Mouse (Mus musculus) common myeloid progenitor, adult 5-6 weeks (primary cell): ENCODE measurements around the gene Ip6k3. TPM values are rescaled to one million over a fixed set of nuclear protein-coding genes. Genes with fewer than 3 reads are reported as not detected.
A peak's percentile ranks its signal among the peaks of the same experiment; 100 is the strongest.

Source experiments
- ATAC-seq: replicated peaks from 2 replicates; pipeline ENCODE4 v1.8.0; 2016; ENCODE audit warnings: low read depth, mild to moderate bottlenecking, moderate TSS enrichment, inconsistent platforms; ENCODE audit not compliant: poor library complexity, severe bottlenecking
- total RNA-seq: library from RNA; stranded (forward); fragments of 200-1000, 187-1606 nt; gene quantifications from 2 replicates; pipeline ENCODE4 v1.2.3, GENCODE M21; 2017

The Ip6k3 gene
- total RNA-seq, result not detected in 2 replicates

DNA sequence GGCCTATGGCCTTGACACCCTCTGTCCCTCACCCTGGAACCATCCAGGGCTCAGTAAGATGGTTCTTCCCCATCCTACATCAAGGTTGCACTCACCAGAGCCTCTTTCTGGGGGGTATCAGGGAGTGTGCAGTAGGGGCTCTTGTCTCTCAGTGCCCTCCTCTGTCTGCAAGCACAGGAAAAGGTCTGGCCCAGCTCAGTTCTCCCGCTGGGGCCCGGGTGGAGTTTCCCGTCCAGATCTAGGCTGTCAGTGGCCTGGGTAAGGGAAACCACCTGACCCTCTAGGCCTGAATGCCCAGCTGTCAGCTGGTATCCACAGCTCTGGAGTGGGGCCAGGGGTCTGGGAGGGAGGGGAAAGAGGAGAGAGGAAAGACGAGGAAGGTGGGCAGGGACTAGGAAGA, at the start of gene Ip6k3:
Gene Ip6k3 (minus strand): TSS at position 251 of the 400 bp plus-strand sequence.
- ATAC-seq, result no peak

DNA sequence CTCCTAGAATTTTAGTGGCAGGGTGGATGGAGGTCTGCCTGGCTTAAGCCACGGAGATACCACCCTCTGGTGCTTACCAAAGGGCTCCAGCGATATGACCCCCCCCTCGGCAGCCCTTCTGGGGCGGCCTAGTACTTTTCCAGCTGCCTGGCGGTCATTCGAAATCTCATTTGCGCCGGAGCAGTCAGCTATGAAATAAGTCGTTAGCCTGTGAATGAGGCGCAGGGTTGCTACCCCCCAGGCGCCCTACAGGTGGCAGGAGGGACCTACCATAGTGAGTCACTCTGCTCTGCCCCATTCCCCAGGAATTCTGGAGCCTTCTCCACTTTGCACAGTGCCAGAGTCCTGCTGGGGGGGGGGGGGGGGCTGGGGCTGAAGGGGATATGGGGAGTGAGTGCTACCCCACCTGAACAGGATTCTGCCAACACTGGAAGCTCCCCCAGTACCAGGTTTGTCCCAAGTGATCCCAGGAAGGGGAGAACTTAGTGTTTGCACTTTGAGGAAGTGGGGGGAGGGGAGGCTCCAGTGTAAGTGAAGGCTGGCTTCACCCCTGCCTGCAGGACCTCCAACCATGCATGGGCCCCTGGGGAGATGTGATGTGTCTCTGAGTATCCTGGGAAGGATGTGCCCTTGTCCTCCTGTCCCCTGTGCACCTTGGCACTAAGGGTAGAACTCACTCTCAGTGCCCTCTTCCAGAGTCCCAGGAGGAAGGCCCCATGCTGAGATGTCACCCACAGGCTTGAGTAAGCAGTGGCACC, 45.4 kb upstream of the Ip6k3 start:
- 0 out of 2 replicates have a peak, but pooled peaks have one; percentile 45 for ATAC-seq

DNA sequence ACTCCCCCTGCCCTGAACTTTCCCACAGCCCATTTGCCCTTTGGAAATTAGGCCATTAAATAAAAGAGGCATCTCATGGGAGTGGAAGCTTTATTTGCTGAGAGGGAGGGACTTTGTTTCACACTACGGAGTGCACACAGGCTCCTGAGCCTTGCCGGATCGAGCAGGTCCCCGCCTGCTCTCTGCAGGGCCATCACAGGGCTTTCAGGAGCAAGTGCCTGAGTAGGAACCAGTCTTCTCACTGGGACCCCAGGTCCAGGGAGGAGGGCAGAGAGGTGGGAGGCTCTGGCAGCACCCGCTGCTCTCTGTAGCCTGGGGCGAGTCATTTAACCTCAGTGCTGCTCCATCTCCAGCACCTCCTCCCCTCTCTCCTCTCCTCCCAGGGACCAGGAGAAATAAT, 44.4 kb upstream of the Ip6k3 start:
- ATAC-seq, result no peak

DNA sequence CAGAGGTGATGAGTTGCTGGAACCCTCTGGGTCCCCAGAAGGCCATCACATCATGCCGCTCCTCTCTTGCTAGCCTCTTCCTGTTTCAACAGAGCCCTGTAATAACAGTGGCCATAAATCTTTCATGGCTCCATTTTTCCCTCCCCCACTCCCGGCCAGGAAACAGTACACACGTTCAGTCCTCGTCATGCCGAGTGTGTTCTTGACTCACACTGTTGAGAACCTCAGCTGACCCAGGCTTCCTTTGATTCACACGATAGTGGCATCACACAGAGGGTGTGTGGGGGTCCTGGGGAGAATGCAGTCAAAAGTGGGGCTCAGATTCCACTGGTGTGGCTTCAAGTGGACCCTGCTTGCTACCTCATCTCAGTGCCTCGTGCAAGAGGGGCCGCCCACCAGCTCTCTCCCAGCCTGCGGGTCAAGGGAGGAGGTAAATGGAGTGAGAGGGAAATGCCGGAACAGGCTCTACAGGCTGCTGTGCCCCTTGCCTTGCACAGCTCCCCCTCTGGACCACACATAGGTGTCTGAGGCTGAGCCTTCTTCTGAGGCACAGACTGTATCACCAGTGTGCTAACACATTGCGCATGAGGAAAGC, 39.6 kb upstream of the Ip6k3 start:
- peak; percentile 51 for ATAC-seq

DNA sequence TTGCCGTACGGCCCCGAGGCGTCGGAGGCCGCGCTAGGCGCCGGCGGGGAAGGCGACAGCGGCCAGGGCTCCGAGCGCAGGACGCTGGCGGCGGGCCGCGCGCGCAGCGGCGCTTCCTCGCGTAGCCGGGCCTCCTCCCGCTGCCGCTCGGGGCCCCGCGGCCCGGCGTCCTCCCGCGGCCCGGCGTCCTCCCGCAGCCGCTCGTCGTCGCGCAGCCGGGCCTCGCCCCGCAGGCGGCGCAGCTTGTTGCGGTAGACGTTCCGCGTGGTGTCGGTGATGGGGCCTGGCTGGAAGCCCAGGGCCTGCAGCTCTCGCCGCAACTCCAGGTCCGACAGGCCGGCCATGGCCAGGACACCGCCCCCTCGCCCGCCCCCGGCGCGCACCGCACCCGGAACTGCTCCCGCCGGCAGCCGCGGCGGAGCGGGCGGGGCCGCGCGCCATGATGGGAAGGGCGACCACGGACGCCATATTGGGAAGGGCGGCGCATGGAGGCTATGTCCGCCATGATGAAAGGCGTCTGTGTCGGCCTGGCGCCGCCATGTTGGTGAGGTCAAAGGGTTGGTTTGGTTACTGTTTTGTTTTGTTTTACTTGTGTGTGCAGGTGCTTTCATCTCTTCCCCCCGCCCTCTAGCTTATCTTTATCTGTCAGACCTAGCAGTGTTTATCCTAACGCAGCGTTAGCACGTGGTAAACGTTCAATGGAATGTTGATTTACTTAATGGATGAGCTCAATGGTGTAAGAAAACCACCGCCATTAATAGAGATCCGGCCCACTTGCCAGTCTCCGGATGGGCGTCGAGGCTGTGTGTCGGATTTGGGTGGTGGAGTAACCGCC, 36.7 kb upstream of the Ip6k3 start, which contains the start of gene Lemd2:
Gene Lemd2 (minus strand): TSS at position 395 of the 835 bp plus-strand sequence.
- peak; percentile 67 for ATAC-seq

DNA sequence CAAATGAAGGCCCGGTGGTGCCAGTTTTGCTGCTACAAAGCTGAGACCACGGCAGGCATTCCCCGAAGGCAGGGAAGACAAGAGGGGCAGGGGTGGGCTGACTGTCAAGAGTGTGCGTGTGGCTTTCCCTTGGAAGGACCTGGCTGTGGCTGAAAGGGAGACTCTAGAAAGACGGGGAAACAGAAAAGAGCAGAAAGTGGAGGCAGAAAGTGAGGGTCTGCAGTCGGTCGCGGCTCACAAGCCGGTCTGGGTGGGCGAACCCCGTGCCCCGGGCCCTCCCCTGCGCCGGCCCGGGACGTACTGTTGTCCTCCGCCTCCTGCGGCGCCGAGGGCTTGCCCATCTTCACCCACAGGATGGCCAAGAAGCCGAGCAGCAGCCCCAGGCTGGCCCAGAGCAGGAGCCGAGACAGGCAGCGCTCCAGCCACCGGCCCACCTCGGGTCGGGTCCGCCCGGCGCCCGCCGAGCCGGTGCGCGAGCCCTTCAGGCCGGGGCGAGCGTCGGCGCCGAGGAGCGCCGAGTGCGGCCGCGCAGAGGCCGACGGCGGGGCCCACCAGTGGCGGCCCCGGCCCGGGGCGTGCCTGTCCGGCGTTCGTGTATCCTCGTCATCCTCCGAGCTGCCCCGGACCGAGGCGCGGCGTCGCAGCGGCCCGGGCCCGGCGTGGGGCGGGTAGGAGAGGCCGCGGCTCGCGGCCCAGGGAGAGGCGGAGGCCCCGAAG, 35.9 kb upstream of the Ip6k3 start:
- ATAC-seq, result no peak

DNA sequence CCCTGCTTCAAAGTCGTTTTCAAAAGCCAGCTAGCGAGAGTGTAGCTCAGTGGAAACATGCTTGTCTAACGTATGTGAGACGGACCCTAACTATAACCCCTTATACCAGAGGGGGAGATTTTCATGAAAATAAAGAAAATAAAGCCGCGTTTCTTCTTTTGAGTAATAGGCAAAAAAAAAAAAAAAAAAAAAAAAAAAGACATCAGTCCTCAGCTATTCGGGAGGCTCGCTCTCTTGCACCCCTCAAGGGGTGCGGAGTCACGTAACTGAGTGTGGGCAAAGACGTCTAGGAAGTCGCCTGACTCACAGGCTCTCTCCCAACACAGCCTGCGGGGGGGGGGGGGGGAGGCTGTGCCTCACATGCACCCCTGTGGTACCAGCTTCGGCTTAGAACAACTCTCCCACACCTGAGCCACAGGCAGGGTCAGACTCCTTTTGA, 35.3 kb upstream of the Ip6k3 start:
- no peak for ATAC-seq

DNA sequence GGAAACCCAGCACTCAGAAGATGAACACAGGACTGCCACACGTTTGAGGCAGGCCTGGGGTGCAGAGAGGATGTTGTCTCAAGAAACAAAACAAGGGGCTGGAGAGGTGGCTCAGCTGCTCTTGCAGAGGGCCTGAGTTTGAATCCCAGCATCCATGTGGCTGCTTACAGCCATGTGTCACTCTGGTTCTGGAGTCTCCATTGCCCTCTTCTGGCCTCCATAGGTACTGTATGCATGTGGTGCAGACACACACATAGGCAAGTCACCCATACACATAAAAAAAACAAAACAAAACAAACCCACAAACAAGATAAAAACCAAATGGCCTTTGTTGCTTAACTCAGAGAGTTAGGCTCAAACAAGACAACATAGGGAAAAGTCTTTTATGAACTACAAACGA, 34.4 kb upstream of the Ip6k3 start:
- no peak for ATAC-seq

DNA sequence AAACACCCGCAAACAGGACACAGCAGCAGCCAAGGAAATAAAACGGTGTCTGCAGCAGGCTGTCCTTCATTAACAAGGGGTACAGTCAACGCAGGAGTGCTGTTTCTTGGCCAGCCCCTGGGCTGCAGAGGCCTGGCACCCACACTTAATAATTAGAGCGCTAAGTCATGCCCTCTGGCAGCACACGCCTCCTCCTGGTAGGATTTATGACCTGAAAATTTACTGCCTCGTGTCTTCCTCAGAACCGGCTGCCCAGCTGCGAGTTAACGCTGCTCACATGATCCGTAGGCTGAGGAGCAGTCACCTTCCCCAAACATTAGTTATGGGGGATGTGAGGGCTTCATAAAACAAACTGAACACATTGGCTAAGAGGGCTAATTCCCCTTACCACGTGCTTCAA, 33.2 kb upstream of the Ip6k3 start:
- peak; percentile 29 for ATAC-seq

DNA sequence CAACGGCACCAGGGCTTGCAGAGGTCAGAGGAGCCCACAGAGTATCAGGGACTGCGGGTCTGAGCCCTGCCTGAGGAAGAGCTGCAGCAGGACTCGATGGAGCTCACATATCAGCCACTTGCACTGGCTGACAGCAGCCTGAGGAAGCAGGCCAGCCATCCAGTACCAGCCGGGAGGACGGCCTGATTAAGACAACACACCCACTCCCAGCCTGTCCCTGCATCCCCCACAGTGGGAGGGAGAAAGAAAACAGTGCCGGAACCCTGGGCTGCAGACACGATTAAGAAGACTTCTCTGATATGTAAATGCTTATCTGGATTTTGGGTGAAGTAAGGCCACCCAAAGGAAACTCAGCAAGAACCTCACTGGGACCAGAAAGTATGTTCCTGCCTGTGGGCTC, 32.3 kb upstream of the Ip6k3 start:
- no peak for ATAC-seq

DNA sequence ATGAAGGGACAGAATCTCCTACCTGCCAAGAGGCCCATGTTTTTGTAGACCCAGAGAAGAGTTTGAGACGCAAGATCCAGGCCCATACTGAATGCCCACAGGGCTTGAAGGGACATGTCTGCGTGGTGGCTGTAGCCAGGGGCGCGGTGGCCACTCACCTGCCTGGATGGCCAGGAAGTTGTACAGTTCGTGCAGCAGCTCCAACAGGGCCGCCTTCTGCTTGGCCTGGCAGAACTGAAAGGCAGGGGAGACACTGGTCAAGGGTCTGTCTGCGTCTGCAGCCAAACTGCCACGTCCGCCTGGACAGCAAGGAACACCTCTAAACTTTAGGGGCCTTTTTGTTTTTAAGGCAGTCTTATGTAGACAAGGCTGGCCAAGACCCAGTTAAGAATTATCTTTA, 31.6 kb upstream of the Ip6k3 start:
- no peak for ATAC-seq

DNA sequence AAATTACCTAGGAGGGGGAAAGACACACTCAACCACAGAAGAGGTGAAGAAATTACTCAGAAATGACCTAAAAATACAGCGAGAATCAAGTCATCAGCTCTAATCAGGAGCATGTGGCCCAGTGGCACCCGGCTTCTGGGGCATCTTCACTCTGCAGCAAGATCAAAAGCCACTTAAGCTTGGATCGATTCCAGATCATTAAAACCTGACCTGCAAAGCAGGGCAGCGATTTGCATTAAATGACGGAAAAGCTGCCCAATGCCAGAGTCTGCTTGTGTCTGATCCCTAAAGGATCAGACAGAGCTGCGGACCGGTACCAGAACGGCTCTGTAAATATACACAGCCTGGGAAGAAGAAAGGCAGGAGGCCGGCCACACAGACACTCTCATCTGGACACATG, 28.6 kb upstream of the Ip6k3 start:
- no peak for ATAC-seq

DNA sequence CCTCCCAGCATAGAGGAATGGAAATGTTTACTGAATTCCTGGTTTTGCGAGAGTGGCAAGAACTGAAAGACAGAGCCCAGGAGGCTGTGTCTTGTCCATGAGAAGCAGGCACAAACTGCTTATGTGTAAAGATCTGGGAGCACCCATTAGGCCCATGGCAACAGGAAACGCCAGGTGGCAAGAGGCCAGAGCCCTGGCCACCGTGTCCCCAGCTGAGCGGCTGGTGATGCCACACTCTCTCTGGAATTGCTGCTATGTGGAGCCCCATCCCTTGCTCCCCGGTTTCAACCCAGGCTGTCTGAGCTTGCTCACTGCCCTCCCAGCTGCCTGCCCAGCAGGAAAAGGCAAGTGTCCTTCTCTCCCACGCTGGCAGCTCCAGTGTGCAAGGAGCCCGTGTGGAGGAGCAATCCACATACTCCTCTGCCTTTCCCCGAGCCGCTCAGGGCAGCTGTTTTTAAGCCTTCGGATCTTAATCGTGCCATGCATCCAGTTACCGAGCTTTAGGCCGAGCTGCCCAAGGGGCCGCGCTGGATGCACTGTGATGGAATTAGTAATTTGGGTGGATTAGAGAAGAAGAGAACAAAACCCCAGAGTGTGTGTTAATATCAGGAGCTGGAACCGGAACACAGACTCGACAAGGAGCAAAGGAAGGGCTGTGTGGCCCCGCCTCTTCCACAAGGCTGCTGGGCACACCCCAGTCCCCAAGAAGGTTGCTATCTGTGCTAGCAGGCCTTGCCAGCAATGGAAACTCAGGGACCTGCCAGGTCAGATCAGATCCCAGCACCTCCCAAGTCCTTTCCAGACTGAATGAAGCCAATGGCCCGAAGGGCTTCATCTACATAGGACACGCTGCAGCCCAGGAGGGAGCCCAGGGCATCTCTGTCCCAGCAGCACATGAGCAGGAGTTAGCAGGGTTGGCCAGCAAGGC, 26.9 kb upstream of the Ip6k3 start:
- no peak for ATAC-seq

DNA sequence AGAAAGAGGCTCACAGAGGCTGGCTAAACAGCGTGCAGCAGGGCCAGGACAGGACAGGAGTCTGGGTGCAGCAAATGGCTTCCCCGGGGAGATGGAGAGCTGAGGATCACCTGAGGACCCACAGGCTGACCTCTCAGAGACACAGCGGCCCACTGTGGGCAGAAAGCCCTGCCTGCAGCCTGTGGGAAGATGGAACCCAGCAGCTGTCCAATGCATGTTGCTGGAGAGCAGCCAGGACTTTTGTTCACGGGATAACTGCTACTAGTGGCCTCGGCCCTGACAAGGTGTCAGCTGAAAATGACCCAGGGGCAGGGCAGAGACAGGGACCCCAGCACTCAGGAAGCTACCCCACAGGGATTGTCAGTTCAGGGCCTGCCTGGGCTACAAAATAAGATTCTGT, 24.2 kb upstream of the Ip6k3 start:
- ATAC-seq, result no peak

DNA sequence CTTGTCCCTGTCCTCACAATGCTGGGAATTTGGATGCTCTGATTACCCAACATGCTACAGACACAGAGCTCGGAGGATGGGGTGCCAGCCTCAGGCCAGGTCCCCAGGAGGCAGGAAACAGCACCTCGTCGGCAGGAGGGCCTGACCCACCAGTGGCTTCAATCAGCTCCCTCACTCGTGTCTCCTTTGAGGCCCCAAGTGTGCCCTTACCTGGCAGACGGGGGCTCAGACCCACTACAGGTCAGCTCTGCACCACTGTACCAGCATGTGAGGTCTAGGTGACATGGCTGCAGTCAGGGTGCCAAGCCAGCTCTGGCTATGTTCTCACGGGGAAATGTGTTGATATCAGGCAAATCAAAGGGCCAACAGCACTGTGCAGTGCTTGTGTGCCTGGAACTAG, 23.6 kb upstream of the Ip6k3 start:
- ATAC-seq, result no peak

DNA sequence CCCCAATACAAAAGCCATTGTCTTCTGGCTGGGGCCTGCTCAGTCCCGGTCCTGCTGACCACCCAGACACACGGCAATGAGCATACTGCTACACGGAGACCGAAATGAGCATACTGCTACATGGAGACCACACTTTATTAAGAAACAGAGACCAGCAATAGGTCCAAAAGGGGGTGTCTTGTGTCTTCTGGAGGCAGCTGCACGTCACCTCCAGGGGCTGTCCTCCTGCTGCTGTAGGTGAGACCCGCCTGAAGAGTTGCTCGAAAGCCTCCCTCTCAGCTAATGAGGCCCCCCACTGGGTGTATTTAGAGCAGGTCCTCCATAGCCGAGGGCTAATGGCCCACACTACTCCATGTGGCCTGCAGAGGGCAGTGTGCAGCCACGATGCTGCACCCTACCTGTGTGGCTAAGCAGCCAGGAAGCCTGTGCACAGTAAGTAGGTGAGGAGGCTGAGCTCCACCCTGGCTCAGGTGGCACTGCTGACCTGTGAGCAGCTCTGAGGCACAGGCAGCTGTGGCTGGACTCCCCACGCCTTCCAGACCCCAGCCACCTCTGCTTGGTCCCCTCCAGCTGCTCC, 22.1 kb upstream of the Ip6k3 start:
- peak; percentile 74 for ATAC-seq

DNA sequence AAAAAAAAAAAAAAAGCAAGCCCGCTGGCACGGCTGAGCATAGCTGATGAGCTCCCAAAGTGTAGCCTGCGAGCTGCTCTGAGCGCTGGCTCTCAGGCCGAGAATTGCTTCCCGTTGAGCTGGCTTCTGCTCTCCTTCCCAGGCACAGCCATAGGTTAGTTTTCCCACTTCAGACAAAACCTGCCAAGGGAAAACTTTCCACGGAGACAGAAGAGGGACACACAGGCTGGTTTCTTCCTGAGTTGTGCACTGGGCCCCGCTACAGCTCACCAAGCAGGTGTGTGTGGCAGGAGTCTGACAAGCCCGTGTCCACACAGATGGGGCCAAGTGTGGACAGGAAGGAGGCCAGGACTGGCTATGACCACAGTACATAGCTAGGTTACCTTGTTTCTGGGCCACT, 21.3 kb upstream of the Ip6k3 start:
- ATAC-seq, result no peak

DNA sequence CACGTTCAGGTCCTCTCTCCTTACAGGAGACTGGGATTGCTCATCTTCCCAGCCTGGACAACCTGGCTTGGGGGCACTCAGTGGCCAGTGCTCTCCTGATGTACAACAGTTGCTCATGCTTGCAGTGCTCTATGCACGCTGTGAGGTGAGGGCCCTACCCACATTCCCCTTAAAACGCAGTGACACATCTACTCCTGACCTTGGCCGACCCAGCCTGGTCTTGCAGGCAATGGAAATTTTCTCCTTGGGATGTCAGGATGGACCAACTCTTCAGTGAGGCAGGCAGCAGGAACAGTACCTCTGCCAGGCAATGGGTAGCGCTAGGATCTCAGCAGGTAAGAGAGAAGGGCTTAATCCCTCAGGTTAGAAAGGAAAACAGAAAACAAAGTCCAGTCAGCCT, 19.5 kb upstream of the Ip6k3 start:
- ATAC-seq, result no peak

DNA sequence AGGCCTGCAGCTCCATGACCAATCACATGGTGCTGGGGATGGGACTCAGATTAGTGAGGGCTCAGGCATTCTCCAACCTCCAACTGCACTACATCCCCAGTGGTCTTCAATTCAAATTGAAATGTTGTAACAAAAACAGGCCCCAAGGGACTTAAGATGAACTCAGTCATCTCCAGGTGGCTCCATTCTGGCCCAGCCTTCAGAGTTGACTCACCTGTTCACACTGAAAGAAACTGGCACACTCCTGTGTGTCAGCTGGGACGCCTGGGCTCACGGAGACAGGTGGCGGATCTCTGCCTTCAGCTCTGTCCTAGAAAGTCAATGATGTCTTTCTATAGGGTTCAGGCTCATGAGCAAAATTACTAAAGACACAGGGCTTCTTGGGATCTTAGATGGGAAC, 18.5 kb upstream of the Ip6k3 start:
- ATAC-seq, result no peak
